ENCODE assay signal across 8 mouse cellular contexts in genomic region chr6:106799333-106800226, GRCm38 (mm10). TPM values are rescaled to one million over a fixed set of nuclear protein-coding genes. Genes with fewer than 3 reads are reported as not detected.
DNase-seq lines count a peak whose midpoint lies in the region; ATAC-seq and TF ChIP-seq lines count a peak whose summit lies in the region.

TSS of gene Crbn (minus strand) at chr6:106800077.

- DNase-seq in MEL-GATA-1-ER (ENCODE audit: extremely low read depth, low read depth), result peak; percentile 51
- peak; percentile 92 for DNase-seq in cerebellum, adult 8-10 months
- peak; percentile 91 for DNase-seq in hindbrain, embryonic 10.5 days (ENCODE audit: low spot score)
- peak; percentile 88 for DNase-seq in layer of hippocampus, adult 9-11 months
- peak; percentile 93 for DNase-seq in lung, postnatal 0 days (ENCODE audit: low spot score)
- peak; percentile 90 for DNase-seq in ovary, postnatal 14 days (ENCODE audit: low spot score)
- peak; percentile 95 for DNase-seq in thymus, postnatal 14 days

- no peak for TF ChIP-seq EP300 in lung, postnatal 0 days (IDR thresholded peaks at IDR 0.05)

- no peaks in the 10 kb centered on the region for H3K27me3 ChIP-seq in hindbrain, embryonic 10.5 days (ENCODE audit: insufficient read depth, poor library complexity, severe bottlenecking)
- H3K27me3 ChIP-seq in lung, postnatal 0 days (replicated peaks; ENCODE audit: insufficient read depth, low read length), result no peaks in the 10 kb centered on the region

- ATAC-seq in frontal cortex, adult (ENCODE audit: low TSS enrichment), result peak; percentile 99
- peak; percentile 98 for ATAC-seq in lung, postnatal 0 days

- peak within 1 kb of the TSS; percentile 91 for H3K4me3 ChIP-seq in hindbrain, embryonic 10.5 days
- H3K4me3 ChIP-seq in lung, postnatal 0 days (ENCODE audit: low read depth, low read length), result peak within 1 kb of the TSS; percentile 84

- peak within 1 kb of the TSS; percentile 83 for H3K9ac ChIP-seq in lung, postnatal 0 days (replicated peaks; ENCODE audit: low read depth)

- H3K4me1 ChIP-seq in hindbrain, embryonic 10.5 days (replicated peaks), result peaks cover 12% of the 10 kb centered on the region
- peaks cover 7% of the 10 kb centered on the region; the same call in 1 of the 2 replicates for H3K4me1 ChIP-seq in lung, postnatal 0 days (ENCODE audit: insufficient read depth, low read depth, low read length)

- peak within 1 kb of the TSS; percentile 78 for H3K4me2 ChIP-seq in lung, postnatal 0 days (replicated peaks; ENCODE audit: low read depth, low read length)

- TF ChIP-seq CTCF in lung, postnatal 0 days (IDR thresholded peaks at IDR 0.05), result peak; percentile 99

- peaks cover 10% of the 10 kb centered on the region for H3K36me3 ChIP-seq in hindbrain, embryonic 10.5 days
- H3K36me3 ChIP-seq in lung, postnatal 0 days (ENCODE audit: insufficient read depth, low read length), result peaks cover 3% of the 10 kb centered on the region; the same call in 1 of the 2 replicates

- 2% methylated on average over 57 of the region's 57 CpGs for WGBS in hindbrain, embryonic 10.5 days
- 2% methylated on average over 54 of the region's 57 CpGs for WGBS in lung, postnatal 0 days

- no peaks in the 10 kb centered on the region for H3K9me3 ChIP-seq in hindbrain, embryonic 10.5 days
- H3K9me3 ChIP-seq in lung, postnatal 0 days (ENCODE audit: low read length), result no peaks in the 10 kb centered on the region

- peak within 1 kb of the TSS; percentile 91 for H3K27ac ChIP-seq in hindbrain, embryonic 10.5 days
- H3K27ac ChIP-seq in lung, postnatal 0 days (ENCODE audit: low read length), result peak within 1 kb of the TSS; percentile 16; the same call in 1 of the 2 replicates

RNA-seq across cellular contexts. Expression of gene Crbn, which starts in this region (rescaled TPM):
- 42.6 and 45.4 TPM in 2 replicates for polyA plus RNA-seq in hindbrain, embryonic 10.5 days (2016; fragmentation: Nextera tagmentation; extraction: Ambion mirVana)
- polyA plus RNA-seq in lung, postnatal 0 days (2015; fragmentation: Nextera tagmentation; extraction: Ambion mirVana), result 35.6 and 36.0 TPM in 2 replicates

Comparison
In these comparisons a context has a peak if more than half of its experiments do, and no peak if none do; other contexts are left out.
1. Peak in every context shown above with its lines: DNase-seq, ATAC-seq, H3K4me3 ChIP-seq and H3K27ac ChIP-seq.